Mouse (Mus musculus) MEL (cell line): ENCODE measurements around the gene Slc18a2. TPM values are rescaled to one million over a fixed set of nuclear protein-coding genes. Genes with fewer than 3 reads are reported as not detected.

Experiments
- DNase-seq: peaks from one replicate; pipeline ENCODE4 v3.0.0; 2011; ENCODE audit warnings: low read depth, low spot score
- H3K27ac ChIP-seq: 2 replicates; pipeline ENCODE4 v1.5.1; 2012; ENCODE audit warnings: low read depth, mild to moderate bottlenecking, control low read depth, low read length, moderate library complexity; ENCODE audit not compliant: control insufficient read depth
- H3K27me3 ChIP-seq, 2 experiments: fragments of 150-350 bp in 1 of 2; sonication (generic) in 1 of 2; 2 replicates each; pipeline ENCODE4 v1.6.1; 2012; ENCODE audit warnings: low read length in 2 of 2, mild to moderate bottlenecking in 2 of 2, improper control_type of control experiment in 1 of 2, moderate library complexity in 1 of 2; ENCODE audit not compliant: insufficient read depth in 2 of 2, control insufficient read depth in 1 of 2
- H3K36me3 ChIP-seq, 2 experiments: 2 replicates each; pipeline ENCODE4 v1.6.1; 2012 to 2014; ENCODE audit warnings: low read length in 2 of 2, improper control_type of control experiment in 1 of 2, inconsistent platforms in 1 of 2, mild to moderate bottlenecking in 1 of 2; ENCODE audit not compliant: insufficient read depth in 2 of 2, control insufficient read depth in 1 of 2
- H3K4me1 ChIP-seq, 2 experiments: fragments of 150-350 bp in 1 of 2; sonication (generic) in 1 of 2; 2 replicates each; pipeline ENCODE4 v1.6.1; 2012; ENCODE audit warnings: low read length in 2 of 2, improper control_type of control experiment in 1 of 2, mild to moderate bottlenecking in 1 of 2; ENCODE audit not compliant: insufficient read depth in 2 of 2, control insufficient read depth in 1 of 2
- H3K4me3 ChIP-seq, 2 experiments: fragments of 150-350 bp in 1 of 2; sonication (generic) in 1 of 2; 2 replicates each; pipeline ENCODE4 v1.5.1; 2012; ENCODE audit warnings: low read depth in 2 of 2, low read length in 2 of 2, mild to moderate bottlenecking in 2 of 2, moderate library complexity in 2 of 2, control low read depth in 1 of 2, improper control_type of control experiment in 1 of 2; ENCODE audit not compliant: control insufficient read depth in 1 of 2, insufficient read depth in 1 of 2
- H3K79me2 ChIP-seq: 2 replicates; pipeline ENCODE4 v1.6.1; 2012; ENCODE audit warnings: mild to moderate bottlenecking, low read length, moderate library complexity; ENCODE audit not compliant: control insufficient read depth, poor library complexity, insufficient read depth
- H3K9ac ChIP-seq: 2 replicates; pipeline ENCODE4 v1.6.1; 2012; ENCODE audit warnings: low read depth, mild to moderate bottlenecking, control low read depth, low read length, moderate library complexity; ENCODE audit not compliant: control insufficient read depth, poor library complexity, severe bottlenecking
- H3K9me3 ChIP-seq: fragments of 150-350 bp; sonication (generic); replicated peaks from 2 replicates; pipeline ENCODE4 v1.6.1; 2012; ENCODE audit warnings: mild to moderate bottlenecking, low read length, improper control_type of control experiment, moderate library complexity; ENCODE audit not compliant: insufficient read depth
- CHD1 ChIP-seq: IDR thresholded peaks from 2 replicates; pipeline ENCODE4 v1.6.1; 2012; ENCODE audit warnings: low read depth, mild to moderate bottlenecking, inconsistent platforms, low read length, improper control_type of control experiment
- CHD2 ChIP-seq: IDR thresholded peaks from 2 replicates; pipeline ENCODE4 v1.6.1; 2011; ENCODE audit warnings: low read length, improper control_type of control experiment
- CTCF ChIP-seq, 3 experiments: IDR thresholded peaks in 2 of 3; conservative IDR thresholded peaks in 1 of 3; 2 replicates each; pipeline ENCODE4 v1.5.1; 2011 to 2012; ENCODE audit warnings: low read length in 3 of 3, low read depth in 2 of 3, mild to moderate bottlenecking in 2 of 3, improper control_type of control experiment in 1 of 3, inconsistent platforms in 1 of 3, mixed read lengths in 1 of 3, moderate library complexity in 1 of 3; ENCODE audit not compliant: control insufficient read depth in 1 of 3, insufficient read depth in 1 of 3, poor library complexity in 1 of 3, severe bottlenecking in 1 of 3
- E2F4 ChIP-seq: IDR thresholded peaks from 2 replicates; pipeline ENCODE4 v1.6.1; 2011; ENCODE audit warnings: low read depth, low read length, improper control_type of control experiment, borderline replicate concordance
- GATA1 ChIP-seq: IDR thresholded peaks from 2 replicates; pipeline ENCODE4 v1.6.1; 2011; ENCODE audit warnings: low read depth, low read length, improper control_type of control experiment
- KAT2A ChIP-seq: conservative IDR thresholded peaks from 2 replicates; pipeline ENCODE4 v1.6.1; 2012; ENCODE audit warnings: low read depth, low read length, improper control_type of control experiment, inconsistent platforms
- MAX ChIP-seq: IDR thresholded peaks from 2 replicates; pipeline ENCODE4 v1.6.1; 2011; ENCODE audit warnings: low read length, improper control_type of control experiment
- MYB ChIP-seq: IDR thresholded peaks from 2 replicates; pipeline ENCODE4 v1.6.1; 2011; ENCODE audit warnings: mild to moderate bottlenecking, low read depth, low read length, improper control_type of control experiment
- RAD21 ChIP-seq: IDR thresholded peaks from 2 replicates; pipeline ENCODE4 v1.6.1; 2011; ENCODE audit warnings: mild to moderate bottlenecking, low read depth, low read length, improper control_type of control experiment
- RCOR1 ChIP-seq: IDR thresholded peaks from 2 replicates; pipeline ENCODE4 v1.6.1; 2012; ENCODE audit warnings: low read depth, mild to moderate bottlenecking, inconsistent platforms, low read length, improper control_type of control experiment
- SMC3 ChIP-seq: IDR thresholded peaks from 2 replicates; pipeline ENCODE4 v1.6.1; 2011; ENCODE audit warnings: low read depth, low read length, improper control_type of control experiment
- UBTF ChIP-seq: IDR thresholded peaks from 2 replicates; pipeline ENCODE4 v1.6.1; 2012; ENCODE audit warnings: low read depth, mild to moderate bottlenecking, inconsistent platforms, low read length, improper control_type of control experiment, moderate library complexity, borderline replicate concordance; ENCODE audit not compliant: insufficient read depth
- ZC3H11A ChIP-seq: IDR thresholded peaks from 2 replicates; pipeline ENCODE4 v1.6.1; 2012; ENCODE audit warnings: low read depth, mild to moderate bottlenecking, inconsistent platforms, low read length, improper control_type of control experiment
- ZKSCAN1 ChIP-seq: IDR thresholded peaks from 2 replicates; pipeline ENCODE4 v1.6.1; 2012; ENCODE audit warnings: low read depth, mild to moderate bottlenecking, inconsistent platforms, low read length, improper control_type of control experiment, moderate library complexity
- ZMIZ1 ChIP-seq: IDR thresholded peaks from 2 replicates; pipeline ENCODE4 v1.6.1; 2012; ENCODE audit warnings: low read depth, mild to moderate bottlenecking, inconsistent platforms, low read length, improper control_type of control experiment, moderate library complexity
- polyA plus RNA-seq, 2 experiments: library from polyadenylated mRNA; stranded (reverse) in 1 of 2; unstranded in 1 of 2; fragments of >175 nt in 1 of 2; fragments of >200 nt in 1 of 2; gene quantifications; 2 replicates each; pipeline versions ENCODE4 v1.2.1 to v1.2.4; 2012; ENCODE audit warnings: low replicate concordance in 2 of 2, low read depth in 1 of 2; ENCODE audit not compliant: insufficient read length in 2 of 2, insufficient read depth in 1 of 2, missing spikeins in 1 of 2
- total RNA-seq: library from RNA; depleted of rRNA; stranded (reverse); fragments of 300-350 nt; gene quantifications from 2 replicates; pipeline ENCODE4 v1.2.3, GENCODE M21; 2012

Gene Slc18a2
- total and polyA plus RNA-seq, 3 experiments, result 1.5 to 4.2 TPM; not detected in 1

GRCm38 (mm10) chr19:59243057-59243456, 17.6 kb upstream of the Slc18a2 start:
- H3K9ac ChIP-seq, result no peak overlapping the region
- no peak for TF ChIP-seq E2F4
- peak in 2 of 3 experiments; percentile 43 to 55; a peak in 5 of 6 replicates for TF ChIP-seq CTCF (IDR thresholded peaks at IDR 0.05 in 2 of 3, conservative IDR thresholded peaks at IDR 0.05 in 1 of 3; ENCODE audit: control insufficient read depth in 1 of 3, insufficient read depth in 1 of 3, low read depth in 2 of 3, low read length in 3 of 3, poor library complexity in 1 of 3, severe bottlenecking in 1 of 3)
- peak; percentile 58 for TF ChIP-seq SMC3
- TF ChIP-seq MAX, result no peak
- TF ChIP-seq CHD1, result no peak
- TF ChIP-seq RCOR1, result no peak
- no peak for TF ChIP-seq KAT2A
- no peak for TF ChIP-seq MYB
- peak; percentile 51 for TF ChIP-seq RAD21
- no peak for TF ChIP-seq ZKSCAN1
- no peak for TF ChIP-seq ZMIZ1
- TF ChIP-seq ZC3H11A, result peak; percentile 39
- peak; percentile 50 for DNase-seq
- peaks cover 0 to 2% of the 10 kb centered on the region in 2 experiments; a peak in 1 of 4 replicates for H3K36me3 ChIP-seq
- H3K79me2 ChIP-seq, result no peaks in the 10 kb centered on the region
- H3K27me3 ChIP-seq, result no peaks in the 10 kb centered on the region
- H3K9me3 ChIP-seq, result no peaks in the 10 kb centered on the region
- peaks cover 0 to 4% of the 10 kb centered on the region in 2 experiments; a peak in 2 of 4 replicates for H3K4me1 ChIP-seq
- no peak overlapping the region for H3K27ac ChIP-seq
- no peak overlapping the region for H3K4me3 ChIP-seq

GRCm38 (mm10) chr19:59248144-59248543, 12.6 kb upstream of the Slc18a2 start:
- H3K4me3 ChIP-seq, result no peak overlapping the region
- DNase-seq, result peak; percentile 40
- TF ChIP-seq CHD2 (no peak), UBTF (no peak), GATA1 (no peak), E2F4 (no peak)
- TF ChIP-seq, all 39 proteins: peak for 0
- H3K9me3 ChIP-seq, result no peaks in the 10 kb centered on the region
- peaks cover 0 to 12% of the 10 kb centered on the region in 2 experiments; a peak in 2 of 4 replicates for H3K36me3 ChIP-seq
- H3K9ac ChIP-seq, result no peak overlapping the region
- peaks cover 9 to 13% of the 10 kb centered on the region in 2 experiments for H3K4me1 ChIP-seq
- no peaks in the 10 kb centered on the region for H3K79me2 ChIP-seq
- H3K27me3 ChIP-seq, result no peaks in the 10 kb centered on the region
- peak overlapping the region; percentile 2; the same call in 1 of the 2 replicates for H3K27ac ChIP-seq
